Mouse (Mus musculus) retina, postnatal 7 days (tissue): ENCODE measurements around the gene Scgb2b15.
"Not testable (repeated sequence)": the region's sequence is repeated elsewhere in the genome, so short reads cannot be mapped to it uniquely, and the experiment has no call there.

Experiments used
- DNase-seq: peaks from one replicate; pipeline ENCODE4 v3.0.0-alpha.2; 2012; ENCODE audit warnings: low read depth, low spot score

The Scgb2b15 gene

GRCm38 (mm10) chr7:32829562-32829961 is at the start of gene Scgb2b15:
TSS of gene Scgb2b15 (minus strand) at chr7:32829662.
- DNase-seq: not testable (repeated sequence)

- not testable (repeated sequence) for DNase-seq
Observed at GRCm38 (mm10) chr7:32836254-32836653, 6.8 kb upstream of the Scgb2b15 start, which contains the start of gene Scgb1b15. TSS of gene Scgb1b15 (plus strand) at chr7:32836554.
